Mouse (Mus musculus) spleen, postnatal 4 days (tissue): ENCODE measurements at regions not wholly inside any gene's neighbourhood (a gene's known extent, or its start where the extent isn't known, plus 50 kb on each side); places are given as distances from the start of the nearest gene placed in this dataset.

ENCODE experiments used
- DNase-seq, 2 experiments: peaks; one replicate each; pipeline ENCODE4 v3.0.0; 2022; ENCODE audit warnings: low spot score in 2 of 2

GRCm38 (mm10) chr1:90398396-90398975 lies 194.7 kb downstream of the Ackr3 start:
- no peak for DNase-seq

- no peak for DNase-seq
These were observed 199.3 kb downstream of the Ackr3 start for GRCm38 (mm10) chr1:90403057-90403456.

GRCm38 (mm10) chr1:90404717-90405487 lies 197.9 kb upstream of the Cops8 start:
- no peak for DNase-seq

- no peak for DNase-seq
These were observed 196.1 kb upstream of the Cops8 start for GRCm38 (mm10) chr1:90406663-90407062.

GRCm38 (mm10) chr1:90408504-90409215 lies 194.1 kb upstream of the Cops8 start:
- no peak for DNase-seq

- DNase-seq: no peak
These were observed 193.5 kb upstream of the Cops8 start for GRCm38 (mm10) chr1:90409236-90409635.

GRCm38 (mm10) chr1:90412511-90413045 lies 190.2 kb upstream of the Cops8 start:
- no peak for DNase-seq

GRCm38 (mm10) chr1:90414751-90415150 lies 188.0 kb upstream of the Cops8 start:
- DNase-seq: no peak

- DNase-seq: no peak
These were observed 178.5 kb upstream of the Cops8 start for GRCm38 (mm10) chr1:90424066-90424821.

GRCm38 (mm10) chr1:90428334-90428733 lies 174.4 kb upstream of the Cops8 start:
- DNase-seq: no peak

GRCm38 (mm10) chr1:90428774-90429173 lies 174.0 kb upstream of the Cops8 start:
- no peak for DNase-seq

- no peak for DNase-seq
These were observed 172.3 kb upstream of the Cops8 start for GRCm38 (mm10) chr1:90430480-90430879.

- DNase-seq: no peak
These were observed 171.0 kb upstream of the Cops8 start for GRCm38 (mm10) chr1:90431783-90432182.

GRCm38 (mm10) chr1:90433911-90434310 lies 168.9 kb upstream of the Cops8 start:
- DNase-seq: no peak

GRCm38 (mm10) chr1:90440638-90441037 lies 162.1 kb upstream of the Cops8 start:
- no peak for DNase-seq

GRCm38 (mm10) chr1:90441134-90441868 lies 161.5 kb upstream of the Cops8 start:
- DNase-seq: no peak

GRCm38 (mm10) chr1:90442250-90443240 lies 160.2 kb upstream of the Cops8 start:
- DNase-seq: no peak

GRCm38 (mm10) chr1:90449571-90450226 lies 153.1 kb upstream of the Cops8 start:
- no peak for DNase-seq

- DNase-seq: no peak
These were observed 150.7 kb upstream of the Cops8 start for GRCm38 (mm10) chr1:90451942-90452557.
